ENCODE assay signal across 20 mouse cellular contexts in genomic region chr9:90247316-90247715, GRCm38 (mm10). TPM values are rescaled to one million over a fixed set of nuclear protein-coding genes. Genes with fewer than 3 reads are reported as not detected.
DNase-seq lines count a peak whose midpoint lies in the region; ATAC-seq and TF ChIP-seq lines count a peak whose summit lies in the region.
"Had no signal": no experiment of that assay in that cellular context is flagged by ENCODE, and none has a peak within 500 bp of the region (broad histone marks: within the 10 kb centered on the region; RNA-seq: fewer than 3 reads in every experiment).

No protein-coding gene starts in this region.

- peak; percentile 20 for DNase-seq in adrenal gland, adult 2 months
- DNase-seq in adrenal gland, postnatal 10 days, result no peak
- no peak for DNase-seq in heart, adult 9 months (ENCODE audit: low spot score in 2 of 2)
- DNase-seq in thymus, adult 2 months, result peak; percentile 53
- DNase-seq in thymus, postnatal 0 days (ENCODE audit: low spot score), result no peak
- no peak for DNase-seq in embryo, embryonic 10.5 days (ENCODE audit: low spot score)
- DNase-seq: cerebellum, adult 11-12 months; cerebellum, postnatal 36 days; kidney, adult 11 months; kidney, postnatal 10 days; right cerebral cortex, adult 18-20 months; spleen, adult 18-20 months had no signal

- H3K27me3 ChIP-seq in heart, embryonic 15.5 days, result no peaks in the 10 kb centered on the region
- no peaks in the 10 kb centered on the region for H3K27me3 ChIP-seq in thymus, adult 2 months (ENCODE audit: control insufficient read depth, insufficient read depth, low read length)
- H3K27me3 ChIP-seq in forebrain, embryonic 16.5 days (replicated peaks; ENCODE audit: control insufficient read depth, insufficient read depth, low read length), result no peaks in the 10 kb centered on the region
- H3K27me3 ChIP-seq: hindbrain, embryonic 15.5 days; limb, embryonic 13.5 days; midbrain, embryonic 12.5 days; Patski had no signal

- no peak overlapping the region for H3K4me2 ChIP-seq in heart, embryonic 15.5 days
- no peak overlapping the region for H3K4me2 ChIP-seq in forebrain, embryonic 16.5 days (ENCODE audit: low read length)
- H3K4me2 ChIP-seq: hindbrain, embryonic 15.5 days; limb, embryonic 13.5 days; midbrain, embryonic 12.5 days had no signal

- no peak for TF ChIP-seq POLR2A in thymus, adult 2 months (IDR thresholded peaks at IDR 0.05; ENCODE audit: control insufficient read depth, extremely low read depth, insufficient read depth, low read length, poor library complexity)

- no peak for TF ChIP-seq CTCF in thymus, adult 2 months (IDR thresholded peaks at IDR 0.05; ENCODE audit: borderline replicate concordance, control insufficient read depth, extremely low read depth, insufficient read depth, low read length, poor library complexity)

- peak overlapping the region; percentile 71 for H3K27ac ChIP-seq in heart, embryonic 15.5 days
- H3K27ac ChIP-seq in thymus, adult 2 months (ENCODE audit: control insufficient read depth, insufficient read depth, low read length), result peak overlapping the region; percentile 78
- H3K27ac ChIP-seq in forebrain, embryonic 16.5 days (ENCODE audit: low read length), result no peak overlapping the region
- H3K27ac ChIP-seq: hindbrain, embryonic 15.5 days; limb, embryonic 13.5 days; macrophage; midbrain, embryonic 12.5 days had no signal

- H3K36me3 ChIP-seq in heart, embryonic 15.5 days, result no peaks in the 10 kb centered on the region
- H3K36me3 ChIP-seq in thymus, adult 2 months (ENCODE audit: control insufficient read depth, insufficient read depth, low read length), result peaks cover 5% of the 10 kb centered on the region; the same call in 1 of the 2 replicates
- H3K36me3 ChIP-seq in forebrain, embryonic 16.5 days (ENCODE audit: control insufficient read depth, insufficient read depth), result no peaks in the 10 kb centered on the region
- H3K36me3 ChIP-seq: hindbrain, embryonic 15.5 days; midbrain, embryonic 12.5 days had no signal

- H3K9me3 ChIP-seq in heart, embryonic 15.5 days (replicated peaks), result no peaks in the 10 kb centered on the region
- no peaks in the 10 kb centered on the region for H3K9me3 ChIP-seq in forebrain, embryonic 16.5 days (ENCODE audit: control insufficient read depth, low read length)
- H3K9me3 ChIP-seq: hindbrain, embryonic 15.5 days; limb, embryonic 13.5 days; midbrain, embryonic 12.5 days had no signal

- 45% methylated on average over 7 of the region's 7 CpGs for WGBS in heart, embryonic 15.5 days
- WGBS in thymus, adult 2 months, result 6% methylated on average over 7 of the region's 7 CpGs
- WGBS in forebrain, embryonic 16.5 days, result 83% methylated on average over 7 of the region's 7 CpGs

- H3K9ac ChIP-seq in heart, embryonic 15.5 days, result no peak overlapping the region
- no peak overlapping the region for H3K9ac ChIP-seq in forebrain, embryonic 16.5 days (replicated peaks; ENCODE audit: low read depth, low read length)
- H3K9ac ChIP-seq: hindbrain, embryonic 15.5 days; limb, embryonic 13.5 days; midbrain, embryonic 12.5 days had no signal

- ATAC-seq in heart, embryonic 15.5 days (replicated peaks; ENCODE audit: insufficient number of reproducible peaks, insufficient read depth, low FRiP score, low read depth), result no peak
- no peak for ATAC-seq in forebrain, embryonic 16.5 days
- ATAC-seq: Patski had no signal

- H3K4me3 ChIP-seq in heart, embryonic 15.5 days, result no peak overlapping the region
- no peak overlapping the region for H3K4me3 ChIP-seq in thymus, adult 2 months (ENCODE audit: control insufficient read depth, insufficient read depth, low read length)
- no peak overlapping the region for H3K4me3 ChIP-seq in forebrain, embryonic 16.5 days (replicated peaks; ENCODE audit: low read length)
- H3K4me3 ChIP-seq: hindbrain, embryonic 15.5 days; limb, embryonic 13.5 days; midbrain, embryonic 12.5 days; myocyte had no signal

- peaks cover 40% of the 10 kb centered on the region for H3K4me1 ChIP-seq in heart, embryonic 15.5 days (replicated peaks)
- H3K4me1 ChIP-seq in thymus, adult 2 months (replicated peaks; ENCODE audit: control insufficient read depth, insufficient read depth, low read length), result peaks cover 79% of the 10 kb centered on the region
- no peaks in the 10 kb centered on the region for H3K4me1 ChIP-seq in forebrain, embryonic 16.5 days (replicated peaks; ENCODE audit: control insufficient read depth, insufficient read depth, low read length)
- H3K4me1 ChIP-seq: hindbrain, embryonic 15.5 days; limb, embryonic 13.5 days; midbrain, embryonic 12.5 days had no signal

RNA-seq across cellular contexts. Expression of gene Tbc1d2b, which starts 23.3 kb away (rescaled TPM):
- total RNA-seq in adrenal gland, adult 2 months (2021), result 10 to 100 TPM; 23.0 to 40.4 TPM
- polyA plus RNA-seq in adrenal gland, adult 2 months (2012; rRNA removed), result 20.8 and 22.7 TPM in 2 replicates
- total RNA-seq in adrenal gland, postnatal 10 days (2021), result 10 to 100 TPM; 33.0 to 34.9 TPM
- 5.4 and 9.7 TPM in 2 replicates for polyA plus RNA-seq in heart, embryonic 15.5 days (2015; fragmentation: Nextera tagmentation; extraction: Ambion mirVana)
- 54.5 and 59.1 TPM in 2 replicates for polyA plus RNA-seq in thymus, adult 2 months (2012; rRNA removed)
- polyA plus RNA-seq in thymus, postnatal 0 days (2015; fragmentation: Nextera tagmentation; extraction: Ambion mirVana), result 9.7 and 10.4 TPM in 2 replicates
- polyA plus RNA-seq in forebrain, embryonic 16.5 days (2015; fragmentation: Nextera tagmentation; extraction: Ambion mirVana), result 5.3 and 7.1 TPM in 2 replicates

Comparison
In these comparisons a context has a peak if more than half of its experiments do, and no peak if none do; other contexts are left out.
1. DNase-seq: peak in adrenal gland, adult 2 months (single experiment) and thymus, adult 2 months (single experiment); none in adrenal gland, postnatal 10 days (single experiment), heart, adult 9 months (0 of 2), thymus, postnatal 0 days (single experiment) and embryo, embryonic 10.5 days (single experiment).